Mouse (Mus musculus) ovary, postnatal 14 days (tissue): ENCODE measurements at regions not wholly inside any gene's neighbourhood (a gene's known extent, or its start where the extent isn't known, plus 50 kb on each side); places are given as distances from the start of the nearest gene placed in this dataset.

Experiments used
- DNase-seq: peaks from one replicate; pipeline ENCODE4 v3.0.0; 2022; ENCODE audit warnings: low spot score

- DNase-seq = no peak
Observed at GRCm38 (mm10) chr13:72938156-72938874, 309.7 kb downstream of the Irx2 start.

GRCm38 (mm10) chr13:72947374-72948165 is 312.7 kb upstream of the Irx4 start:
- no peak for DNase-seq

- no peak for DNase-seq
Observed at GRCm38 (mm10) chr13:72958616-72959518, 301.4 kb upstream of the Irx4 start.

- DNase-seq = no peak
Observed at GRCm38 (mm10) chr13:72961291-72961690, 299.0 kb upstream of the Irx4 start.

- no peak for DNase-seq
Observed at GRCm38 (mm10) chr13:72972165-72972564, 288.1 kb upstream of the Irx4 start.

- no peak for DNase-seq
Observed at GRCm38 (mm10) chr13:72972894-72973293, 287.4 kb upstream of the Irx4 start.

- no peak for DNase-seq
Observed at GRCm38 (mm10) chr13:72977213-72977612, 283.1 kb upstream of the Irx4 start.

- DNase-seq = no peak
Observed at GRCm38 (mm10) chr13:72977971-72978370, 282.3 kb upstream of the Irx4 start.

- no peak for DNase-seq
Observed at GRCm38 (mm10) chr13:72978966-72979365, 281.3 kb upstream of the Irx4 start.

- DNase-seq = no peak
Observed at GRCm38 (mm10) chr13:72992589-72993409, 267.5 kb upstream of the Irx4 start.

GRCm38 (mm10) chr13:72993410-72993858 is 266.8 kb upstream of the Irx4 start:
- no peak for DNase-seq

GRCm38 (mm10) chr13:72994538-72994937 is 265.7 kb upstream of the Irx4 start:
- DNase-seq = no peak

- no peak for DNase-seq
Observed at GRCm38 (mm10) chr13:73008856-73009546, 251.3 kb upstream of the Irx4 start.

- DNase-seq = no peak
Observed at GRCm38 (mm10) chr13:73009547-73010475, 250.5 kb upstream of the Irx4 start.

- no peak for DNase-seq
Observed at GRCm38 (mm10) chr13:73019181-73019580, 241.1 kb upstream of the Irx4 start.

GRCm38 (mm10) chr13:73031217-73031616 is 229.1 kb upstream of the Irx4 start:
- DNase-seq = no peak

GRCm38 (mm10) chr13:73033055-73033454 is 227.2 kb upstream of the Irx4 start:
- DNase-seq = peak; percentile 34

GRCm38 (mm10) chr13:73034065-73034831 is 226.0 kb upstream of the Irx4 start:
- no peak for DNase-seq

- no peak for DNase-seq
Observed at GRCm38 (mm10) chr13:73034886-73035285, 225.4 kb upstream of the Irx4 start.
